Mouse (Mus musculus): ENCODE results near the gene Vmn1r5.
"Not testable (repeated sequence)": the region's sequence is repeated elsewhere in the genome, so short reads cannot be mapped to it uniquely, and the experiment has no call there.

Gene Vmn1r5

DNA sequence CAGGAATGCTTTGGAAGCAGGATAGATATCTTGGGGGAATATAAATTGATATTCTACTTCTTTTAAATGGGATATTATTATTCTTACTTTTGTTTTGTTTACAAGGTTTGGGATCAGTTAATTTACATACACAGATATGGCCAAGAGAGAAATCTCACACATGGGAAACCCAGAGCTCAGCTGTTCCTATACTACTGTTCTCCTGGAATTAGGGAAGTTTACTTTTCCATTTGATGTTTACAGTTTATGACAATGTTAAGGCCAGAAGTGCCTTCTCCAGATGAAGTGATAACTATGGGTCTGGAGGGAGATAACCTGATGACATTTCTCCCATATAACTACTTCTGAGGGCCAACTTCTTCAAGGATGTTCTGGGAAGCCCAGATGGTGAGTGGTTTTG lies at the start of gene Vmn1r5:
TSS of gene Vmn1r5 (plus strand) at position 301 of the 400 bp plus-strand sequence.
- no peak for DNase-seq (ENCODE audit: low spot score in 2 of 2)

DNA sequence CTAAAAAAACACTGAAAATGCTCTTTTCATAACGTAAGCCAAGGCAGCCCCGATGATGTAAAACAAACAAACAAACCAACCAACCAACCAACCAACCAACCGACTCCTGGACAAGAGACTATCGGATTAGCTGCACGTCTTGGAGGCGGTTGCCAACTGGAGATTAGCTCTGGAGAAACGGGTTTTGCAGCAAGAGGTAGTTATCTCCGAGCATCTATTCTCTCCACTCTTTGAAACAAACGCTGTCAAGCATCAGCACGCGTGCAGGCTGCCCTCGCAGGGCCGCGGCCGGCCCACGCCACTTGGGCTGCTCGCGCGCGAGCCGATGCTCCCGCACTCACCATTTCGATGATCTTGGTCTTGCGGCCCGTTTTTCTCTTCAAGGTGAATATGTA lies 46.7 kb upstream of the Vmn1r5 start:
- DNase-seq (ENCODE audit: low spot score in 2 of 2), result peak; percentile 50 to 55

DNA sequence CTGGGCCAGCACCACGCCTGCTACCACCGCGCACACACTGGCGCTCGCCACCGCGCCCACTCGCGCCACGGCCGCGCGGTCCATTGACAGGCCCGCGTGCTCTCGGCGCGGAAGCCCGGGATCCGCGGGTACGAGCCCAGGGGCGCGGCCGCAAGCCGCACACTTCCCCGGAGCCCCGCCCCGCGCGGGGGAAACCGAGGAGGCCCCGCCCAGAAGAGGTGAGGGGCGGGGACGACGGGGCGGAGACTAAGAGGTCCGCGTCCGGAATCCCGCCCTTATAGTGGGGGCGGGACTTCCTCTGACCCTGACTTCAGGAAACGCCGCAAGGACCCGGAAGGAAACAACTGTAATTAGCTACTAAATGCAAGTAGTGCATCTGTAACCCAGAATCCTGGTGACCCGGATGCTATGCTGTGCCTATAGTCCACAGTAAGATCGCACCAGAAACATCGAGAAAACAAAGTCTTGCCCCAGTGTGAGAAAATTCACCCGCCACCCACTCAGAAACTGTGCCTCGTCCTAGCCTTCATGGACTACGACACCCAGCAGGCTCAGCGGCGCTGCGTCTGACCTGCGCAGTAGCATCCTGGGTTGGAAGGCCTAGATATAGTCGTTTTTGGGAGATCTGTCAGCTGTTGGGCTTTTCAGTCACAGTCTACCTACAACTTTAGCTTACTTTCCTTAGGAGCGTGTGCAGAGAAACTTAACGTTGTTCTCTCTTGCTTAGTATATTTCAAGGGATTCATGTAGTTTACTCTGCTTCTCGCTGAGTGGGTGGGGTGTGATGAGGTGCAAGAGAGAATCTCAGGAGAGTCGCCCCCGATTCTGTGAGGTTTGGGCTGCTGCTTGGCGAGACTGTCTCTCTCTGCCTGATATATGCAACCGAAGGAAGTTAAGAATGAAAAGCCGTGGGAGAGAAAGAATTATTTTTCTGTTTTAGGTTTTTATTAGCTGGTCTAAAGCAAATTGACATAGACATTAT lies 46.1 kb upstream of the Vmn1r5 start, which contains the start of the genes Nt5c3 and Vmn1r4:
TSS of gene Nt5c3 (minus strand) at position 207 of the 982 bp plus-strand sequence.
TSS of gene Vmn1r4 (plus strand) at position 290 of the 982 bp plus-strand sequence.
- DNase-seq (ENCODE audit: low spot score in 2 of 2), result peak; percentile 89 to 91

DNA sequence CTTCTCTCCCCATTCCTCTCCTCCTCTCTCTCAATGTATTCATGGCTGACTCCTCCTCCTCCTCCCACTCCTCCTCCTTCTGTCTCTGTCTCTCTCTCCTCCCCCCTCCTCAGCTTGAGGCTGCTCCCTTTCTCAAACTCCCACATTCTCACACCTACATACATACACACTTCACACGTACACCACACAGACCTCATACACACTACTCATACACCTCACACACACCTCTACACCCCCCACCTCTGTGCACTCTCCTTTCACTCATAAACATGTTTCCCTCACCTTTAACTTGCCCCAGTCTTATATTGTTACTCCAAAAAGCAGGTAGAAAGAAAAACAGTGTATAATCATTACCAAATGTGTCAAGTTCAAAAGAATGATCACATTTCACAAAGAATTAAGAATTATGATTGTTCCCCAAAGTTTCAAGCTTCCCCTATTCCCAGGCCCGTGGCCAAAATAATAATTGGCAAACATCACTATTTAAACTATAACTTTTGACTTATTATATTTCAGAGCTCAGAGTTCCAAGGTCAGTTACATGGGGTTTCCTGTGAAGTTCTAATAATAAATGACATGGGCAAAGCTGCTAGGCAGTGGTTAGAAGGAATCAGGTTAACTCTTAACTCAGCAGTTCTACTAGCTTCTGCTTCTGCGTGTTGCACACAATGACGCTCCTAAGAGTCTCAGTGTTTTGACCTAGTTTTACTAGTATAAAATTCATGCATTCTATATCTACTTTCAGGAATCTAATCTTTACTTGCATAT lies 38.2 kb upstream of the Vmn1r5 start:
- no peak for DNase-seq (ENCODE audit: low spot score in 2 of 2)

DNA sequence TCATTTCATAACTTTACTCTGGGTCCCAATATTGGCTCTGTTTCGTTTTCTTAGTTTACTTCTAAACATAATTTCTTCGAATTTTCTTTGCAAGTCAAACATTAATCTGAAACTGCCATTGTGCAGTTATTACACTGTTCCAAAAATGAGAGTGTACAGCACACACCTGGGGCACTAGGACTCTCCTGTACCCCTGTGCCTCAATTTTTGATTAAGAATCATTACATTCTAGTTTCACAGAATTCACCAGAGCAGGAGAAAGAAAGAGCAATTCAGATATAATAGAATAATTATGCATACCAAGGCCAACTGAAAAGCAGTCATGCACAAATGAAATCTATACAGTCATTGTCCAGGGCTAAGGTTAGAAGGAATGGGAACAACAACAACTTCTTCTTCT lies 37.6 kb upstream of the Vmn1r5 start:
- no peak for DNase-seq (ENCODE audit: low spot score in 2 of 2)

DNA sequence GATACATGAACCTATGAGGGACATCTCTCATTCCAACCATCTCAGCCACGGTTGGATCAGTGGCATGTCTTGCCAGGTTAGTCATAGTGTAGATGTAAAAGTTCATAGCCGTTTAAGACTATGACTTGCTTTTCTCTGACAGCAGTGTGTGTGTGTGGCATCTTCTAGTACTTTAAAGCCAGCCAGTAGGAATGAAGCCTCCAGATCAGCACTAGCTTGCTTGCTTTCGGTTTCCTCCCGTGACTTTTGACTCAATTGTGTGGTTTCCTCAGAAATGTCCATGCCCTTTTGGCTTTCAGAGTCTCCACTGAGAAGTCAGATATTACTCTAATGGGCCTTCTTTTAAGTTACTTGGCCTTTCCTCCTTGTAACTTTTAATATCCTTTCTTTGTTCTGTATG lies 35.7 kb upstream of the Vmn1r5 start:
- DNase-seq (ENCODE audit: low spot score in 2 of 2), result no peak

DNA sequence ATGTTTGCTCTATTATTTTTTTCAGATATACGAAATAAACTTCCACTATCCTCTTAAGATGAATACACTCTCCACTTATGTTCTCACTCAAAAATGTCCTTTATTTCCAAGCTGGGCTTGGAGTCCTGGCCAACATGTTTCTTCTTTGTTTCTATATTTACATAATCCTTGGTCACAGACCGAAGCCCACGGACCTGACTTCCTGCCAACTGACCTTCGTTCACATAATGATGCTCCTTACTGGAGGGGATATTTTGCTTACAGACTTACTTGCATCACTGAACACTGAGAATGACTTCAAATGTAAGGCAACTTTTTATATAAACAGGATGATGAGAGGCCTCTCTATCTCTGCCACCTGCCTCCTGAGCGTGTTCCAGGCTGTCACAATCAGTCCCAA lies 13.6 kb upstream of the Vmn1r5 start:
- no peak for DNase-seq (ENCODE audit: low spot score in 2 of 2)

DNA sequence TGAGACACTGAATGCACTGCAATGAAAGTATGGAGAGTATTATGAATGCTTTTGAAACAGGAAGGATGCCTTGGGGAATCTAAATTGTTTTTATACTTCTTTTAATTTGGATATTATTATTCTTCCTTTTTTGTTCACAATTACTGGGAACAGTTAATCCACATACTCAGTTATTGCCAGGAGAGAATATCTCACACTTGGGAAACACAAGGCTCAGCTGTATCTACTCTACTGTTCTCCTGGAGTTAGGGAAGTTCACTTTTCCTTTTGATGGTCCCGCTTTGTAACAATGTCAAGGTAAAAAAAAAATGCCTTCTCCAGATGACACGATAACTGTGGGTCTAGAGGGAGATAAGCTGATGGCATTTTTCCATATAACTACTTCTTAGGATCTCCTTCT lies 26.9 kb downstream of the Vmn1r5 start, which contains the start of gene Vmn1r6:
TSS of gene Vmn1r6 (plus strand) at position 301 of the 400 bp plus-strand sequence.
- DNase-seq (ENCODE audit: low spot score in 2 of 2), result no peak

DNA sequence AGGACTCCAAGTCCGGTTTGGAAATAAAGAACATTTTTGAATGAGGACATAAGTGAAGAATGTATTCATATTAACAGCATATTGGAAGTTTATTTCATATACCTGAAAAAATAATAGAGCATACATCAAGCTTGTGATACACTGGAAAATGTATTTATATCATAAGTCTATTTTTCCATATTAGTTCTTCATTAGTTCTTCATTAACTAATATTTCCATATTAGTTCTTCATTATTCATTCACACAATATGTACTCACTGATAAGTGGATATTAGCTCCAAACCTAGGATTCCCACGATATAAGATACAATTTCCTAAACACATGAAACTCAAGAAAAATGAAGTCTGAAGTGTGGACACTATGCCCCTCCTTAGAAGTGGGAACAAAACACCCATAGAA lies 55.2 kb downstream of the Vmn1r5 start, which contains the start of gene Vmn1r7:
TSS of gene Vmn1r7 (minus strand) at position 101 of the 400 bp plus-strand sequence.
- not testable (repeated sequence) for DNase-seq (ENCODE audit: low spot score in 2 of 2)

DNA sequence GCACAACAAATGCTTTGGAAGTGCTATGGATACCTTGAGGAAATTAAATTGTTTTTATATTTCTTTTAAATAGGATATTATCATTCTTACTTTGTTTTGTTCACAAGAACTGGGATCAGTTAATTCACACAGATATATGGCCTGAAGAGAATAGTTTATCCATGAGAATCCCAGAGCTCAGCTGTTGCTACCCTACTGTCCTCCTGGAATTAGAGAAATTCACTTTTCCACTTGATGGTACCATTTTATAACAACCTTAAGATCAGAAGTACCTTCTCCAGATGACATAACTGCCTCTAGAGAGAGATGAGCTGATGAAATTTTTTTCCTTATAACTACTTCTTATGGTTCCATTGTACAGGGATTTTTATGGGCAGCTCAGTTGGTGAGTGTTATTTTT lies 61.9 kb downstream of the Vmn1r5 start, which contains the start of gene Vmn1r8:
TSS of gene Vmn1r8 (plus strand) at position 301 of the 400 bp plus-strand sequence.
- DNase-seq (ENCODE audit: low spot score in 2 of 2), result no peak

DNA sequence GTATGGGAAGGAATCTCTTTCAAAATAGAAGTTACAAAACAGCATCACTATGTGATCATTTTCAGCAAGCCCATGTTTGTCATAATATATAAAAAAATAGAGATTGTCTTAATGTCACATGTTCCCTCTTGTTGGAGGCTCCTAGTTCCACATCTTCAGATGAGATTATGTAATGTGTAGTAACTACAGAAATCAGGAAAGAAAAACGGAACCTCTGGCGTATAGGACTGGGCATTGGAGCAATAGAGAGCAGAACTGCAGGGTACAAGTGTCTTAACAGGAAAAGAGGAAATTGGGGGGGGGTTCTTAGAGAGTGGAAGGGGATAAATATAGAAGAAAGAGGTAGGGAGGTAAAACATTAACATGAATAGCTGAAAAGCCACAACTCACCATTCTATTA lies 64.6 kb downstream of the Vmn1r5 start:
- DNase-seq (ENCODE audit: low spot score in 2 of 2), result no peak
